Mouse (Mus musculus): ENCODE measurements at regions not wholly inside any gene's neighbourhood (a gene's known extent, or its start where the extent isn't known, plus 50 kb on each side); places are given as distances from the start of the nearest gene placed in this dataset.

DNA sequence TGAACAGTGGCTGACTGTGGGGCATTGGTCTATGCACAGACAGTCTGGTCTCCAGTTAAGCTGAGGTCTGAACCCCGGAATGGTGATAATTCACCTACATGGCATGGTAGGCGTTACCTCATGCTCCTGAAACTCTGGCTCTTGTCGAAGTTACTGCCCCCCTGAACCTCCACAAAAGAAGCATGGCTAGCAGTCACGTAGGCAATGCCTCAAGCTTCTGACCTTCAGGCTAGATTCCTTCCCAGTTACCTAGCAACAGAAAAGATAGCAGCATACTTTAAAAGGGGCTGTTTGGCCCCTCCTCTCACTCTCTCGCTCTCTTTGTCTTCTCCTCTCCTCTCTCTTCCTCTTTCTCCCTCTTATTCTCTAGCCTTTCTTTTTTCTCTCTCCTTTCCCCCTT, 125.8 kb upstream of the Rnaseh2b start:
- no peak for DNase-seq (ENCODE audit: extremely low read depth, low read depth, low spot score)

DNA sequence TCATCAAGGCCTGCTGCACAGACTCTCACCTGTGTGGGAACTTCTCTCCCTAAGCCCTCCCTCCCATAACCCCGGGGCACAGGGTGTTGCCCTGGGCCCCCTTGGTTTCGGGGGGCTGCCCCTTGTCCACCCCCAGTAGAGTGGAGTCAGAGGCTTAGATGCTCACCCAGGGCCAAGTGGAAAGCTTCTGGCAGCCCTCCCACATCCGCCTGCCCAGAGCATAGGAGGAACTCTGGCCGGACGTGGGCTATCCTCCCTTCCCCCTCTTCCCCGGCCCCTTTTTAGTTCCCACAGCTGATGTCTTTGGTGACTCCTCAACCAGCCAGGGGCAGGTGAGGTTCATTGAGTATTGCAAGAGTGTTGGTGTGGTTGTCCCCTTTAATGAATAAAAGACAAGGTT, 125.3 kb upstream of the Rnaseh2b start:
- no peak for DNase-seq (ENCODE audit: extremely low read depth, low read depth, low spot score)

DNA sequence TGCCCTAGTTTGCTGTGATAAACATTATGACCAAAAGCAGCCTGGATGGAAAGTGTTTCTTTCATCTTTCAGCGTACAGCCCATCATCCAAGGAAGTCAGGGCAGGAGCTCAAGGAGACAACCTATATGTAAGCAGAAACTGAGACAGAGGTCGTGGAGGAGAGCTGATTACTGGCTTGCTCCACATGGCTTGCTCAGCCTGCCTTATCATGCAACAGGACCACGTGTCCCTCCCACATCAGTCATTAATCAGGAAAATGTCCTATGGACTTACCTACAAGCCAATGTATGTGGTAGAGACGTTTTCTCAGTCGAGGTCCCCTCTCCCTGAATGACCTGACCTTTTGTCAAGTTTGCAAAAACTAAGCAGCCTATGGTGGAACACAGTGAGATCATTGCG, 123.7 kb upstream of the Rnaseh2b start:
- no peak for DNase-seq (ENCODE audit: extremely low read depth, low read depth, low spot score)

GRCm38 (mm10) chr14:62170385-62170784, 122.0 kb upstream of the Rnaseh2b start:
- no peak for DNase-seq (ENCODE audit: extremely low read depth, low read depth, low spot score)

- DNase-seq (ENCODE audit: extremely low read depth, low read depth, low spot score): no peak
Measured at GRCm38 (mm10) chr14:62171256-62172047, 120.9 kb upstream of the Rnaseh2b start.

GRCm38 (mm10) chr14:62173835-62174530, 118.4 kb upstream of the Rnaseh2b start:
- DNase-seq (ENCODE audit: extremely low read depth, low read depth, low spot score): no peak

GRCm38 (mm10) chr14:62175384-62176048, 116.9 kb upstream of the Rnaseh2b start:
- no peak for DNase-seq (ENCODE audit: extremely low read depth, low read depth, low spot score)

GRCm38 (mm10) chr14:62177509-62177908, 114.9 kb upstream of the Rnaseh2b start:
- no peak for DNase-seq (ENCODE audit: extremely low read depth, low read depth, low spot score)

DNA sequence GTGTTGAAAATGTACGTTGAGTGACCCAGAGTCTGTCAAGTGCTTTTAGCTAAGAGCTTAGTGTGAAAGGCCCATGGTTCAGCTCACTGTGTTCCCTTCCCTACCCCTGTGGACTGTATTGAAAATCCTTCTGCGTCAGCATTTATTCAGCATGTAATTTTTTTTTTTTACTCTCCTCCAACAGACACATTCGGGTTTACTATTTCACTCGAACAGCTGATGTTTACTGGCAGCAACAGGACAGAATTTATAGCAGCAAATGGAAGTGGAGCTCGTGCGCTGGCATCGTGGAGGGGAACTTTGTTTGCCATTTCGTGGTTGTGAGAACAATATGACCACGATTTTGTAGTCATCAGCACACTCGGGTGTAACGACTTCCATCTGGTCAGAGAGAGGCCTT, 105.0 kb upstream of the Rnaseh2b start:
- DNase-seq (ENCODE audit: extremely low read depth, low read depth, low spot score): no peak

- no peak for DNase-seq (ENCODE audit: extremely low read depth, low read depth, low spot score)
Measured at GRCm38 (mm10) chr14:62188147-62188885, 104.1 kb upstream of the Rnaseh2b start.

- no peak for DNase-seq (ENCODE audit: extremely low read depth, low read depth, low spot score)
Measured at GRCm38 (mm10) chr14:62191624-62192023, 100.8 kb upstream of the Rnaseh2b start.

- DNase-seq (ENCODE audit: extremely low read depth, low read depth, low spot score): no peak
Measured at GRCm38 (mm10) chr14:62192814-62193213, 99.6 kb upstream of the Rnaseh2b start.

GRCm38 (mm10) chr14:62193371-62193770, 99.0 kb upstream of the Rnaseh2b start:
- DNase-seq (ENCODE audit: extremely low read depth, low read depth, low spot score): no peak

- no peak for DNase-seq (ENCODE audit: extremely low read depth, low read depth, low spot score)
Measured at GRCm38 (mm10) chr14:62196776-62197175, 95.6 kb upstream of the Rnaseh2b start.

DNA sequence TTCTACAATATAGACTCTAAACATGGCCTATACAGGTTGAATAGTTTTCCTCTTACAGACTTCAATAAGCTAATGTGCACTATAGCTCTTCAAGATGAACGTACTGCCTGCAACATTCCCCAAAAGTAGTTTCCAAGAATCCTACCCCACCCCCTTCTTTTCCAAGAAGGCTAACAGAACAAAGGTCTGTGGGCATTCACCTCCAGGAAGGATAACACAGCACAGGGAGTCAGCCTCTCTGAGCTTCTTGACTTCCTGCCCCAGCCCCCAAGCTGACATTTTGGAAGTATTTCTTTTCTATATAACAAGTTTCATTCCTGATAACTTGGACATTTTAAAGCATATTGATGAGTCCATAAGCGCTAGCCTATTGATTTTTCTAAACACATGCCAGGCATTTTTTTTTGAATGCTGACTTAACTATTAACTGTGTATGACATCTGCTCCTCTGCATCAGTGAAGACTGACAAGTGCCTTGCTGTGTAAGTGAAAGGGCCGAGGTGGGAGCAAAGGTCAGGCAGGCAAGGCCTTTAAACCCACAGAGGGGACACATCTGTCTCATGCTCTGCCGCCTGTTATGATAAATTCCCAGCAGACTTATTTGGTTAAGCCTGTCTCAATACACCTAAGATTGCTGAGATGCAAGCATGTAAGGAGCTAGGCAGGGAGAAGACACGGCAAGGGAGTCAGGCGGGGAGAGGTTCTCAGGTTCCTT, 93.8 kb upstream of the Rnaseh2b start:
- DNase-seq (ENCODE audit: extremely low read depth, low read depth, low spot score): no peak

GRCm38 (mm10) chr14:62215071-62215470, 77.3 kb upstream of the Rnaseh2b start:
- no peak for DNase-seq (ENCODE audit: extremely low read depth, low read depth, low spot score)

GRCm38 (mm10) chr14:62216995-62217394, 75.4 kb upstream of the Rnaseh2b start:
- no peak for DNase-seq (ENCODE audit: extremely low read depth, low read depth, low spot score)

GRCm38 (mm10) chr14:62217971-62218370, 74.4 kb upstream of the Rnaseh2b start:
- DNase-seq (ENCODE audit: extremely low read depth, low read depth, low spot score): no peak

DNA sequence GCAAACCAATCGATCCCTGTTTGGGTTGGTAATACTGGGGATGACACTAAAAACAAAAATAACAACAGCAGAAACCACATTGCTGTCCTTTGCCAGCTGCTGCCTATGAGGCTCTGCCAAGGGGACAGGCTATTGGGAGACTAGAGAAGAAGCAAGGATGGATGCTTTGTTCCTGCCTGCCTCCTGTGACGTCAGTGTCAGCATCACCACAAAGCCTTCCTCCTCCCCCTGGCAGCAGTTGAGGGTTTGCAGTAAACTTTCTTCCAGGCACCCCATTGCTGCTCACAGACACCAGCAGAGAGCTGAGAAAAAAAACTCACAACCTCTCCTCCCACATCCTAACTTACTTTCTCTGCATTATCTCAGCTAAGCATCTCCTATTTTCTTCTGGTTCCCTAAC, 73.7 kb upstream of the Rnaseh2b start:
- no peak for DNase-seq (ENCODE audit: extremely low read depth, low read depth, low spot score)

DNA sequence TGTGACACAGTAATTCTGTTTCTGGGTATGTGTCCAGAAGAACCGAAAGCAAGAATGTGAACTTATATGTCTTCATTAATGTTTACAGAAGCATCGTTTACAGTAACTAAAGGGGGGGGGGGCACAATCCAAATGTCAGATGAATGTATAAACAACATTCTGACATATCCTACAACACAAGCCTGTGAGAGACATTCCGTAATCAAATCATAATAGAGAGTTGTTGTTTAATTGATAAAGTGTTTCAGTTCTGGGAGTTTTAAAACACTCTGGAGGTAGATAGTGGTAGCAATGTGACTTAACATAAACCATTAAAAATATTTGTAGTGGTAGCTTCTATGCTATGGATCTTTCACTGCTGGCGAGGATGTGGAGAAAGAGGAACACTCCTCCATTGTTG, 71.6 kb upstream of the Rnaseh2b start:
- no peak for DNase-seq (ENCODE audit: extremely low read depth, low read depth, low spot score)

All from fat pad, adult 2 months (tissue).